ENCODE assay signal across 32 mouse cellular contexts in genomic region chr14:18100195-18100594, GRCm38 (mm10).
"Had no signal": no experiment of that assay in that cellular context is flagged by ENCODE, and none has a peak within 500 bp of the region (broad histone marks: within the 10 kb centered on the region; RNA-seq: fewer than 3 reads in every experiment).

No protein-coding gene starts in this region.

- ATAC-seq: liver, embryonic 12.5 days; liver, postnatal 0 days; lung, postnatal 0 days; midbrain, embryonic 13.5 days; midbrain, embryonic 15.5 days; midbrain, embryonic 16.5 days had no signal

- H3K4me3 ChIP-seq: limb, embryonic 10.5 days; limb, embryonic 12.5 days; limb, embryonic 13.5 days; limb, embryonic 15.5 days; liver, embryonic 12.5 days; liver, embryonic 13.5 days; liver, embryonic 15.5 days; lung, embryonic 15.5 days; megakaryocyte, embryonic 14.5 days; midbrain, embryonic 10.5 days; midbrain, embryonic 12.5 days; midbrain, embryonic 13.5 days; midbrain, embryonic 15.5 days; myocyte; neural tube, embryonic 12.5 days had no signal

- DNase-seq: left cerebral cortex, postnatal 4 days; liver; liver, embryonic 13.5 days; liver, postnatal 0 days; lung, adult 18-20 months; lung, adult 2 months; lung, embryonic 14.5 days; lung, postnatal 10 days; lung, postnatal 14 days; lung, postnatal 36 days; lung, postnatal 4 days; midbrain, embryonic 14.5 days had no signal

- H3K27me3 ChIP-seq: limb, embryonic 12.5 days; limb, embryonic 13.5 days; limb, embryonic 15.5 days; liver, embryonic 12.5 days; liver, embryonic 13.5 days; liver, embryonic 15.5 days; lung, embryonic 15.5 days; megakaryocyte, embryonic 14.5 days; midbrain, embryonic 12.5 days; midbrain, embryonic 13.5 days; midbrain, embryonic 15.5 days; neural tube, embryonic 12.5 days had no signal

- H3K9ac ChIP-seq: limb, embryonic 12.5 days; limb, embryonic 13.5 days; limb, embryonic 15.5 days; liver, embryonic 12.5 days; liver, embryonic 13.5 days; liver, embryonic 14.5 days; liver, embryonic 15.5 days; liver, postnatal 0 days; lung, embryonic 14.5 days; lung, embryonic 15.5 days; midbrain, embryonic 12.5 days; midbrain, embryonic 13.5 days; midbrain, embryonic 15.5 days; neural tube, embryonic 12.5 days had no signal

- H3K4me2 ChIP-seq: limb, embryonic 12.5 days; limb, embryonic 13.5 days; limb, embryonic 15.5 days; liver, embryonic 11.5 days; liver, embryonic 12.5 days; liver, embryonic 13.5 days; liver, embryonic 15.5 days; lung, embryonic 14.5 days; lung, embryonic 15.5 days; midbrain, embryonic 11.5 days; midbrain, embryonic 12.5 days; midbrain, embryonic 13.5 days; midbrain, embryonic 15.5 days; neural tube, embryonic 12.5 days had no signal

- H3K36me3 ChIP-seq: limb, embryonic 10.5 days; limb, embryonic 12.5 days; limb, embryonic 13.5 days; limb, embryonic 15.5 days; liver, embryonic 12.5 days; liver, embryonic 13.5 days; liver, embryonic 15.5 days; lung, embryonic 15.5 days; midbrain, embryonic 10.5 days; midbrain, embryonic 12.5 days; midbrain, embryonic 13.5 days; midbrain, embryonic 15.5 days; neural tube, embryonic 12.5 days had no signal

- H3K9me3 ChIP-seq: limb, embryonic 10.5 days; limb, embryonic 12.5 days; limb, embryonic 13.5 days; limb, embryonic 15.5 days; liver, embryonic 12.5 days; liver, embryonic 13.5 days; liver, embryonic 15.5 days; lung, embryonic 15.5 days; midbrain, embryonic 10.5 days; midbrain, embryonic 12.5 days; midbrain, embryonic 13.5 days; midbrain, embryonic 15.5 days; neural tube, embryonic 12.5 days had no signal

- H3K27ac ChIP-seq: limb, embryonic 10.5 days; limb, embryonic 12.5 days; limb, embryonic 13.5 days; limb, embryonic 15.5 days; liver, embryonic 12.5 days; liver, embryonic 13.5 days; liver, embryonic 14.5 days; liver, embryonic 15.5 days; lung, embryonic 15.5 days; macrophage; midbrain, embryonic 10.5 days; midbrain, embryonic 12.5 days; midbrain, embryonic 13.5 days; midbrain, embryonic 15.5 days; neural tube, embryonic 12.5 days had no signal

- H3K4me1 ChIP-seq: limb, embryonic 10.5 days; limb, embryonic 12.5 days; limb, embryonic 15.5 days; liver, embryonic 12.5 days; liver, embryonic 13.5 days; liver, embryonic 15.5 days; lung, embryonic 15.5 days; megakaryocyte, embryonic 14.5 days; midbrain, embryonic 10.5 days; midbrain, embryonic 12.5 days; midbrain, embryonic 13.5 days; midbrain, embryonic 15.5 days; neural tube, embryonic 12.5 days had no signal
